Mouse (Mus musculus) kidney, postnatal 25 days (tissue): ENCODE results near the gene Taf13.

Source experiments
- DNase-seq, 2 experiments: peaks; one replicate each; pipeline ENCODE4 v3.0.0; 2021; ENCODE audit warnings: mixed read lengths in 2 of 2

The Taf13 gene

GRCm38 (mm10) chr3:108574018-108574417 lies 2.5 kb downstream of the Taf13 start:
- no peak for DNase-seq

DNA sequence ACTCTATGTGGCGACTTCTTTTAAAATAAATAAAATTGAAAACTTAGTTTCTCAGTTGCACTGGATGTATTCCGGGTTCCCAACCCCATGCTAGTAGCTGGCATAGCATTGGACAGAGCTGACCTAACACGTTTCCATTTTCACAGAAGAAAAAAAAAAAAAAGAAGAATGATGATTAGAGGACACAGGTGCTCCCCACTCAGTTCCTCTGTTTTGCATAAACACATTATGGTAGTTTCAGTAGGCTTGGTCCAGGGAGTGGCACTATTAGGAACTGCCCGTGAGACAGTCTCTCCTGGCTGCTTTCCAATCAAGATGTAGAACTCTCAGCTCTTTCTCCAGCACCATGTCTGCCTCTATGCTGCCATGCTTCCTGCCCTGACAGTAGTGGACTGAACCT lies 13.1 kb downstream of the Taf13 start:
- DNase-seq: no peak

- no peak for DNase-seq
Observed at GRCm38 (mm10) chr3:108588446-108588845, 16.9 kb downstream of the Taf13 start.

DNA sequence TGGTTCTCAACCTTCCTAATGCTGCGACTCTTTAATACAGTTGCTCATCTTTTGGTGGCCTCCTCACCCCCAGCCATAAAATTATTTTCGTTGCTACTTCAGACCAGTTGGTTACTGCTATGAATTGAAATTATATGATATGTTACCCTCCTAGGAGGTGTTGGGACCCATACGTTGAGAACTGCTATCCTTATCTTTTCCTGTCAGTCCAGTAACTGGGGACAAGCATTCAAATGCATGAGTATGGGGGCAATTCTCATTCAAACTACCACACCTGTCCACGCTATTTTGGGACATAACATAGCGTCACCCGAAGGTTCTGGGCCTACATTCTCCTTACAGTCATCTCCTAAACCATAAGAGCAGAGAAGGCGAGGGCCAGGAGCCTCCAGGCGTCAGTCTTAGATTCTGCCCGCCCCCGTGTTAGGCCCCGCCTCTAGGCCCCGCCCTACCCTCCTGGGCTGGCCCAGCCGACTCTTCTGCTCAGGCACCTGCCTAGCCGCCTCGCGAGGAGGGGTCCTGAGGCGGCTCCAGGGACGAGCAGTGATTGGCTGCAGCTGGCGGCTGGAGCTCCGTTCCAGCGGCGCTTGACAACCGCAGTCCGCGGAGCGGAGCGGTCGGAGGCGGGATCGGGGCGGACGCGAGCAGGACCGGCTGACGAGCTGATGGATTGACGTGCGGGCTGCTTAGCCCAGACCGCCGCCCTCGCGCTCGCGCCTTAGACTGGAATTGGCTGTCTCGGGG lies 19.5 kb downstream of the Taf13 start, which contains the start of gene Wdr47:
TSS of gene Wdr47 (plus strand) at position 494 of the 744 bp plus-strand sequence.
- peak; percentile 97 to 99 for DNase-seq

DNA sequence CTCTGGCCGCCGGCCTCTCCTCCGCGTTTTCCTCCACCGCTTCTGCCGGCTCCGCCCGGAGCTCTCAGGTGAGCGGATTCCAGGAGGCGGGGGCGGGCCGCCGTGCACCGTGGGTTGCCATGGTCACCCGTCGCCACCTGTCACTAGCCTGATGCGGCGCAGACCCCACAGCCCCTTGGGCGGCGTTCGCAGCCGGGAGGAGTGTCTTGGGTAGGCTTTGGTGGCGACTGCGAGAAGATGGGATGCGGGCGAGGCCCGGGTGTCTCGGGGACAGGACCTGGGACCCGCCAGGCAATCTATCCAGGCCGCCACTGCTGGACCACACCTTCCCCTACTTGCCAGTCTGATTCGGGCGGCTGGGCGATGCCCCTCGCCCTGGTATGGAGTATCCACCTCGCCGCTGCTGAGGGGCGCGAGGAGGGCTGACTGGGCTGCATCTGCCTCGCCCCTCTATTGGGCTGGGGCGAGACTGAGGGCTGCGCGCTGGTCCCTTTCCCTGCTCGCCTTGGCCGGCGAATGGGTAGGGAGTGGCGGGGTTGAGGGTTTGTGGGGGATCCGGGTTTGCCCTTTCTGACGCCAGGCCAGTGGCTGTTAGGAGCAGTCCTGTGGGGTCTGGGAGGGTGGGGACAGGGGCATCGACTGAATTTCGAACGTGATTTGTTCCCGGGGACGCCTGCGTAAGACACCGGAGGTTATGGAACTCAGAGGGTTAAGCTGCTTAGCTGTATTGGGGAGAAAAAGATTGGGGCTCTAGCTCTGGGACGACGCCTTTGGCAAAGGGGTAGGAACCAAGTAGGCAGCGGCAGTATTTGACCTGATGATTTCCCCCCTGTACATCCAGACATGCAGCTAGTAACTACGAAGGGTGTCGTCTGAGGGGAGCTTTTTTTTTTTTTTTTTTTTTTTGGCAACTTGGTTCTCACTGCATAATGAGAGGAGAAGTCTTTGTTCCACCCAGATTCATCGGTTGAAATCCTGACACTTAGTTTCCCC lies 20.3 kb downstream of the Taf13 start:
- DNase-seq: no peak

- no peak for DNase-seq
Observed at GRCm38 (mm10) chr3:108608906-108609305, 37.4 kb downstream of the Taf13 start.
